In genomic region chr15:7825530-7825929, GRCm38 (mm10) we compare ENCODE assay signal across 16 mouse cellular contexts. TPM values are rescaled to one million over a fixed set of nuclear protein-coding genes. Genes with fewer than 3 reads are reported as not detected.
A peak's percentile ranks its signal among the peaks of the same experiment; 100 is the strongest.
DNase-seq lines count a peak whose midpoint lies in the region; ATAC-seq and TF ChIP-seq lines count a peak whose summit lies in the region.
"Had no signal": no experiment of that assay in that cellular context is flagged by ENCODE, and none has a peak within 500 bp of the region (broad histone marks: within the 10 kb centered on the region; RNA-seq: fewer than 3 reads in every experiment).

No protein-coding gene starts in this region.

- no peak for ATAC-seq in heart, embryonic 13.5 days (ENCODE audit: extremely low read depth, insufficient number of reproducible peaks, low FRiP score, low TSS enrichment)
- peak; percentile 61 for ATAC-seq in kidney, embryonic 16.5 days (ENCODE audit: low FRiP score, low TSS enrichment)
- peak; percentile 78 for ATAC-seq in forebrain, embryonic 15.5 days (replicated peaks)
- ATAC-seq in erythroblast, adult 5-6 weeks (replicated peaks; ENCODE audit: low FRiP score, poor library complexity, severe bottlenecking): no peak
- ATAC-seq: Patski had no signal

- no peak overlapping the region for H3K4me3 ChIP-seq in heart, embryonic 13.5 days
- H3K4me3 ChIP-seq in heart, adult 2 months: no peak overlapping the region
- no peak overlapping the region for H3K4me3 ChIP-seq in kidney, embryonic 16.5 days (ENCODE audit: low read length)
- no peak overlapping the region for H3K4me3 ChIP-seq in forebrain, embryonic 15.5 days
- H3K4me3 ChIP-seq: midbrain, embryonic 10.5 days had no signal

- no peak for DNase-seq in heart, adult 2 months
- DNase-seq in kidney, postnatal 10 days: no peak
- DNase-seq in brain, adult 2 months (ENCODE audit: low read depth, low spot score): peak; percentile 20
- DNase-seq in right cerebral cortex, postnatal 14 days: no peak
- DNase-seq: cerebellum, postnatal 36 days; kidney, adult 9 months; lung, adult 2 months; spleen, adult 18-20 months; thymus, adult 2 months had no signal

- H3K9me3 ChIP-seq in heart, embryonic 13.5 days: no peaks in the 10 kb centered on the region
- H3K9me3 ChIP-seq in kidney, embryonic 16.5 days (ENCODE audit: low read length): no peaks in the 10 kb centered on the region
- no peaks in the 10 kb centered on the region for H3K9me3 ChIP-seq in forebrain, embryonic 15.5 days
- H3K9me3 ChIP-seq: midbrain, embryonic 10.5 days had no signal

- H3K4me2 ChIP-seq in heart, embryonic 13.5 days: no peak overlapping the region
- no peak overlapping the region for H3K4me2 ChIP-seq in kidney, embryonic 16.5 days (replicated peaks; ENCODE audit: low read depth, low read length)
- no peak overlapping the region for H3K4me2 ChIP-seq in forebrain, embryonic 15.5 days (replicated peaks)

- H3K36me3 ChIP-seq in heart, embryonic 13.5 days: no peaks in the 10 kb centered on the region
- H3K36me3 ChIP-seq in heart, adult 2 months (ENCODE audit: control insufficient read depth, insufficient read depth, low read length): no peaks in the 10 kb centered on the region
- 0 out of 2 replicates have a peak, but pooled peaks cover under 1% of the 10 kb centered on the region for H3K36me3 ChIP-seq in kidney, embryonic 16.5 days (ENCODE audit: insufficient read depth, low read length)
- H3K36me3 ChIP-seq in forebrain, embryonic 15.5 days: no peaks in the 10 kb centered on the region
- H3K36me3 ChIP-seq: midbrain, embryonic 10.5 days had no signal

- 0 out of 2 replicates have a peak overlapping the region, but pooled peaks have one; percentile 6 for H3K27ac ChIP-seq in heart, embryonic 13.5 days (replicated peaks)
- no peak overlapping the region for H3K27ac ChIP-seq in heart, adult 2 months
- no peak overlapping the region for H3K27ac ChIP-seq in kidney, embryonic 16.5 days (ENCODE audit: low read length)
- H3K27ac ChIP-seq in forebrain, embryonic 15.5 days (replicated peaks): no peak overlapping the region
- H3K27ac ChIP-seq: midbrain, embryonic 10.5 days had no signal

- no peak for TF ChIP-seq POLR2A in heart, adult 2 months (IDR thresholded peaks at IDR 0.05; ENCODE audit: insufficient read depth, low read depth, low read length)

- no peak for TF ChIP-seq EP300 in heart, adult 2 months (IDR thresholded peaks at IDR 0.05; ENCODE audit: insufficient read depth, low read depth, low read length)

- intact Hi-C loops in heart, adult 2 months (cut with DNase I): no loop called here

- H3K9ac ChIP-seq in heart, embryonic 13.5 days: no peak overlapping the region
- H3K9ac ChIP-seq in heart, adult 2 months (ENCODE audit: low read depth, low read length): no peak overlapping the region
- H3K9ac ChIP-seq in kidney, embryonic 16.5 days (replicated peaks; ENCODE audit: low read length): no peak overlapping the region
- H3K9ac ChIP-seq in forebrain, embryonic 15.5 days (replicated peaks): no peak overlapping the region

- 7% methylated on average over 6 of the region's 6 CpGs for WGBS in heart, embryonic 13.5 days
- 31% methylated on average over 6 of the region's 6 CpGs for WGBS in heart, adult 2 months
- WGBS in kidney, embryonic 16.5 days: 32% methylated on average over 6 of the region's 6 CpGs
- 41% methylated on average over 6 of the region's 6 CpGs for WGBS in forebrain, embryonic 15.5 days

- TF ChIP-seq CTCF in heart, adult 2 months (IDR thresholded peaks at IDR 0.05): no peak

- no peaks in the 10 kb centered on the region for H3K79me2 ChIP-seq in heart, adult 2 months (replicated peaks; ENCODE audit: control insufficient read depth, insufficient read depth, low read length)

- peaks cover 12% of the 10 kb centered on the region for H3K27me3 ChIP-seq in heart, embryonic 13.5 days (replicated peaks)
- H3K27me3 ChIP-seq in heart, adult 2 months (ENCODE audit: control insufficient read depth, insufficient read depth, low read length): no peaks in the 10 kb centered on the region
- H3K27me3 ChIP-seq in kidney, embryonic 16.5 days (ENCODE audit: insufficient read depth, low read length): no peaks in the 10 kb centered on the region
- H3K27me3 ChIP-seq in forebrain, embryonic 15.5 days: peaks cover 3% of the 10 kb centered on the region; the same call in 1 of the 2 replicates
- H3K27me3 ChIP-seq: CH12.LX, Patski had no signal

- H3K4me1 ChIP-seq in heart, embryonic 13.5 days: peaks cover 21% of the 10 kb centered on the region
- no peaks in the 10 kb centered on the region for H3K4me1 ChIP-seq in heart, adult 2 months (ENCODE audit: control insufficient read depth, insufficient read depth, low read length)
- peaks cover 11% of the 10 kb centered on the region for H3K4me1 ChIP-seq in kidney, embryonic 16.5 days (ENCODE audit: insufficient read depth, low read length)
- H3K4me1 ChIP-seq in forebrain, embryonic 15.5 days: no peaks in the 10 kb centered on the region
- H3K4me1 ChIP-seq: midbrain, embryonic 10.5 days had no signal

RNA-seq across cellular contexts. Expression of gene Gdnf, which starts 14.9 kb away (rescaled TPM):
- 0.17 and 0.34 TPM in 2 replicates for polyA plus RNA-seq in heart, embryonic 13.5 days (2015; fragmentation: Nextera tagmentation; extraction: Ambion mirVana)
- under 1 TPM; 0.39 to 0.68 TPM for total RNA-seq in heart, adult 2 months (2021)
- polyA plus RNA-seq in heart, adult 2 months (2012; rRNA removed): 0.10 and 0.15 TPM in 2 replicates
- polyA plus RNA-seq in kidney, embryonic 16.5 days (2015; fragmentation: Nextera tagmentation; extraction: Ambion mirVana): 6.8 and 8.7 TPM in 2 replicates
- 0.06 TPM in 1 of 2 replicates, not detected in the other for polyA plus RNA-seq in forebrain, embryonic 15.5 days (2015; fragmentation: Nextera tagmentation; extraction: Ambion mirVana)
- total RNA-seq in erythroblast, adult 5-6 weeks (2015; ENCODE audit: low replicate concordance): not detected in 2 replicates
- not detected in 2 replicates for total RNA-seq in erythroblast, adult 5-6 weeks (2017; ENCODE audit: low replicate concordance)
- total RNA-seq: CH12.LX had no signal

Comparison
In these comparisons a context has a peak if more than half of its experiments do, and no peak if none do; other contexts are left out.
1. ATAC-seq: peak in kidney, embryonic 16.5 days (single experiment) and forebrain, embryonic 15.5 days (single experiment); none in heart, embryonic 13.5 days (single experiment) and erythroblast, adult 5-6 weeks (single experiment).